Mouse (Mus musculus) ES-Bruce4 (cell line): ENCODE measurements around the gene Grhpr. TPM values are rescaled to one million over a fixed set of nuclear protein-coding genes. Genes with fewer than 3 reads are reported as not detected.
"Not testable (repeated sequence)": the region's sequence is repeated elsewhere in the genome, so short reads cannot be mapped to it uniquely, and the experiment has no call there.

ENCODE experiments used
- H3K27ac ChIP-seq: 2 replicates; pipeline ENCODE4 v1.5.1; 2012; ENCODE audit warnings: low read length, inconsistent platforms; ENCODE audit not compliant: insufficient read depth
- H3K27me3 ChIP-seq: 2 replicates; pipeline ENCODE4 v1.6.1; 2012; ENCODE audit warnings: mild to moderate bottlenecking, low read length, inconsistent platforms; ENCODE audit not compliant: control insufficient read depth, poor library complexity, insufficient read depth, severe bottlenecking
- H3K36me3 ChIP-seq: 2 replicates; pipeline ENCODE4 v1.6.1; 2012; ENCODE audit warnings: inconsistent platforms, mild to moderate bottlenecking, low read length, moderate library complexity; ENCODE audit not compliant: control insufficient read depth, poor library complexity, insufficient read depth, severe bottlenecking
- H3K4me1 ChIP-seq: one replicate; pipeline ENCODE4 v1.8.1; 2011; ENCODE audit warnings: low read length; ENCODE audit not compliant: control insufficient read depth, insufficient read depth
- H3K4me3 ChIP-seq: 2 replicates; pipeline ENCODE4 v1.5.1; 2011; ENCODE audit warnings: low read depth, mild to moderate bottlenecking, low read length
- H3K9ac ChIP-seq: 2 replicates; pipeline ENCODE4 v1.6.1; 2012; ENCODE audit warnings: low read depth, mild to moderate bottlenecking, inconsistent platforms; ENCODE audit not compliant: poor library complexity, severe bottlenecking
- H3K9me3 ChIP-seq: replicated peaks from 2 replicates; pipeline ENCODE4 v1.6.1; 2012; ENCODE audit warnings: mild to moderate bottlenecking, low read length, inconsistent platforms; ENCODE audit not compliant: control insufficient read depth, poor library complexity, insufficient read depth, severe bottlenecking
- CTCF ChIP-seq: IDR thresholded peaks from one replicate; pipeline ENCODE4 v1.8.1; 2011; ENCODE audit warnings: low read depth, low read length
- EP300 ChIP-seq: IDR thresholded peaks from 2 replicates; pipeline ENCODE4 v1.6.1; 2011; ENCODE audit warnings: low read depth, low read length; ENCODE audit not compliant: insufficient read depth
- POLR2A ChIP-seq: IDR thresholded peaks from one replicate; pipeline ENCODE4 v1.8.1; 2011; ENCODE audit warnings: low read length; ENCODE audit not compliant: insufficient read depth
- polyA plus RNA-seq: library from polyadenylated mRNA; stranded (reverse); fragments of >200 nt; gene quantifications from 2 replicates; pipeline ENCODE4 v1.2.4, GENCODE M21; 2011; ENCODE audit warnings: low read depth; ENCODE audit not compliant: missing spikeins, insufficient read depth, insufficient read length

Grhpr gene
- polyA plus RNA-seq, 1 experiment: 26.8 TPM

DNA sequence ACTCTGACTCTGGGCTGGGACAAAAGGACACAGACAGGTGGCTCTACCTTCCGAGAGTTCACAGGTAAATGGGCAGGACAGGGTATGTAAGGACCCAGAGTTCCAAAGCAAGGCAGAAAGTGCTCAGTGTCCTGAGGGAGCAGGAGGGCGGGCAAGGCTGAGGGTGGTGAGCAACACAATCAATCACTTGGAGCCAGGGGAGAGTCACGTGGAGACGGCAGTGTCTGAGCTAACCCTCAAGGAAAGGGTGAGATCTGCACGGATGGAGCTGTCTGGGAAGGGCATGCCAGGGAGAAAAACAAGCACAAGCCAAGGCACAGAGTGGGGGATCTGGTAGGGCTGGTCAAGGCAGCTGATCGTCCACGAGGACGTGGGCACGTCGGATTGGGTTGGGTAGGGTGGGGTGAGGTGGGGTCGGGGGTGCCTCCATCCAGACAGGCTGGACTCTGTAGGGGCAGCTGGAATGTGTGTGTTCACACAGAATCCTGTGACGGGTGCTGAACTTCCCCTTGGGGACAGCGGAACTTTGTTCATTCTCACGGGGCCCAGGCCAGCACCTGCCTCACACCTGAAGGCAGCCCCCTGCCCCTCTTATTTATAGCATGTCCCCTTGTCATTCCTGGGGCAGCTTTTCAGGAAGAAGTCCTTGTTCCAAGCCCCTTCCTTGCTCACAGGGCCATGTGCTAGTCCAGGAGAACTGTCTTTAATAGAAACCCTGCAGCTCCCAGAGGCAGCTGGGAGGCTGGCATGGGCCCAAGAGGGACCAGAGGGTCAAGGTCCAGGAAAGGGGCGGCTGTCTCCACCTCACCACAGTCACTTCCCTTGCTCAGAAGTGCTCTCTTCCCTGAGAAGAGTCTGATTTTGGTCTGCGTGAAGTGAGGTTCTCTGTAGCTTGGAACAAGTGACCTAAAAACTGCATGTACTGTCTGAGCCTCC is 53.8 kb downstream of the Grhpr start:
- Histone ChIP-seq H3K27ac (no peak overlapping the region), H3K9me3 (no peaks in the 10 kb centered on the region), H3K36me3 (peaks cover 8% of the 10 kb centered on the region), H3K4me3 (no peak overlapping the region), H3K4me1 (no peaks in the 10 kb centered on the region), H3K27me3 (no peaks in the 10 kb centered on the region), H3K9ac (no peak overlapping the region)
- no peak for TF ChIP-seq POLR2A

DNA sequence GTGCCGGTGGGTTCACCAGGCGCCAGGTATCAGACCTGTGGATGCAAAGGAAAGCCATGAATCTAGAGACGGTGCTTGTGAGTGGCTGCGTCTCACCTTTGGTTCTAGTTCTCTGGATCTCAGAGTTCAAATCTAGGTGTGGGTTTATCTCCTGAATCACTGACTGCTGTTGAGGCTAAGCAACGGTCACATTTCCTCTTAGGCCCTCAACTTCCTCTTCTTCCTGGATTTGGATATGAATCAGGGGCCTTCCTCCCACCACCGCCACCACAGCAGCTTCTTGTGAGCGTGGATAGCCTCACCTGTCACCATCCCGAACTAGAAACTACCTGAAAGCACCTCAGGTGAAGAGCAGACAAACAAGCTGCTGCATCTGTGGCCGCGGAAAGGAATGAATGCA is 54.9 kb downstream of the Grhpr start:
- H3K27ac ChIP-seq: no peak overlapping the region
- H3K27me3 ChIP-seq: no peaks in the 10 kb centered on the region
- no peaks in the 10 kb centered on the region for H3K4me1 ChIP-seq
- no peak for TF ChIP-seq POLR2A
- no peak for TF ChIP-seq CTCF
- no peak for TF ChIP-seq EP300
- H3K36me3 ChIP-seq: peaks cover 6% of the 10 kb centered on the region; the same call in 1 of the 2 replicates
- H3K9me3 ChIP-seq: no peaks in the 10 kb centered on the region
- H3K9ac ChIP-seq: no peak overlapping the region
- no peak overlapping the region for H3K4me3 ChIP-seq

DNA sequence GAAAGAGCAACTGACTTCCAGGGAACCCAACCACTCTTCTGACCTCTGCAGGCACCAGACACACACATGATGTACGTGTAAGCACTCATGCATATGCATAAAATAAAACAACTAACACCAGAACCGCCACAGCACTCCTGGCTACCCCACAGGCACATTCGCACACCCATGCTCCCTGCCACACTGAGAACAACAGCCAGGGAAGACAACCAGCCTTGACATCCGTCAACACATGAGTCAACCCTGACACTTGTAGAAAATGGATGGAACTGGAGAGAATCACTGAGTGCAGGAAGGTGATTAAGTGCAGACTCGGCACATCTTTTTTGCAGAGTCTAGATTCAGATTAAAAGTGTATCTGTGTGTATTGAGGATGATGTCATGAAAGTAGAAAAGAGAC is 55.4 kb downstream of the Grhpr start:
- H3K36me3 ChIP-seq: peaks cover 6% of the 10 kb centered on the region; the same call in 1 of the 2 replicates
- H3K27ac ChIP-seq: no peak overlapping the region
- no peaks in the 10 kb centered on the region for H3K27me3 ChIP-seq
- H3K4me1 ChIP-seq: no peaks in the 10 kb centered on the region
- H3K9me3 ChIP-seq: no peaks in the 10 kb centered on the region
- TF ChIP-seq CTCF (no peak), POLR2A (no peak), EP300 (no peak)
- no peak overlapping the region for H3K4me3 ChIP-seq
- no peak overlapping the region for H3K9ac ChIP-seq

DNA sequence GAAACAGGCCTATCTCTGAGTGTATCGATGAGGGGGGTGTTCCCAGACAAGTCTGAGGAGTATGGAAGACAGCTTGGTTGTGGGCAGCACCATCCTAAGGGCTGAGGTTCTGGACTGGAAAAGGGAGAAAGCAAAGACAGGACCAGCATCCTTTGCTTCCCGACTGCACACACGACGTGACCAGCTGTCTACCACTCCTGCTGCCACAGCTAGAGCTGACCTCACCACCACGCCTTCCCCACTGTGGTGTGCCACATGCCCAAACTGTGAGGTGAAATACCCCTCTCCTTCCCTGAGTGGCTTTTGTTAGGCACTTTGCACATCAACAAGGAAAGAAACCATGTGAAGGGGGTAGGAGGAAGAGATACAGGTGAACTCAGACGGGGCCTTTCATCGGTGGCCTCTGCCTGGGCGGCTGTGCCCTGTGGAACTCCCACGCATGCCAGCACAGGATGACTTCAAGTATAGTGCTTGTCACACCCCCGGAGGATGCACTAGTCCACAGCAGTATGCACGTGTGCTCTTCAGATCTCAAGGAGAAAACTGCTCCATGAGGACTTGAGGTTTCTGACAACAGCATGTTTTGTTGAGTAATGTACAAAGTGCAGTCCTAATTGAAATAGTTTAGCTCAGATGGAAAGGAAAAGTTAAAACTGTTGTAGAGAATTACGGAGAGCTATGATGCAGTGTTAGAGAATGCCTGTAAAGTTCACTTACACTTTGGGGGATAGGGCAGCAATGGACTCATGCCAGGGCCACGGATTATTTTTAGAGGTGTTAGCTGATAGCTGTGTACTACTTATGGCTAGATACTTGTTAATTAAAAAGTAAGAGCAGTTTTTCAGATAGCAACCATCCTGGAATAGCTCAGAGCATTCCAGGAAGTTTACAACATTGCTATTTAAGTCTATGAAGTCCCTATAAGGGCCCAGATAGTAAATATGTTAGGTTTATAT is 56.5 kb downstream of the Grhpr start:
- no peak overlapping the region for H3K4me3 ChIP-seq
- H3K9ac ChIP-seq: no peak overlapping the region
- no peaks in the 10 kb centered on the region for H3K27me3 ChIP-seq
- no peak for TF ChIP-seq POLR2A
- TF ChIP-seq CTCF: no peak
- no peak for TF ChIP-seq EP300
- no peaks in the 10 kb centered on the region for H3K9me3 ChIP-seq
- H3K4me1 ChIP-seq: no peaks in the 10 kb centered on the region
- H3K36me3 ChIP-seq: no peaks in the 10 kb centered on the region
- no peak overlapping the region for H3K27ac ChIP-seq

DNA sequence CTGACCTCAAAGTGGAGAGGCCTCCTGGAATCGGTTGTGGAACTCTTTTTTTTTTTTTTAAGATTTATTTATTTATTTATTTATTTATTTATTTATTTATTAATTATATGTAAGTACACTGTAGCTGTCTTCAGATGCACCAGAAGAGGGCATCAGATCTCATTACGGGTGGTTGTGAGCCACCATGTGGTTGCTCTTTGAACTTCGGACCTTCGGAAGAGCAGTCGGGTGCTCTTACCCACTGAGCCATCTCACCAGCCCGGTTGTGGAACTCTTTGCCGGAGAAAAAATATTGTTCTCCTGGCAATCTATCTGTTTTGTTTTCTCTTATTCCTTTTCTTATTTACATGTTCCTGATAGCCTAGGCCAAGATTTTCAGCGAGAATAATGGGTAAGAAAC is 57.7 kb downstream of the Grhpr start:
- H3K27ac ChIP-seq, H3K9ac ChIP-seq, H3K27me3 ChIP-seq, H3K4me1 ChIP-seq, H3K9me3 ChIP-seq, H3K36me3 ChIP-seq, H3K4me3 ChIP-seq: not testable (repeated sequence)

DNA sequence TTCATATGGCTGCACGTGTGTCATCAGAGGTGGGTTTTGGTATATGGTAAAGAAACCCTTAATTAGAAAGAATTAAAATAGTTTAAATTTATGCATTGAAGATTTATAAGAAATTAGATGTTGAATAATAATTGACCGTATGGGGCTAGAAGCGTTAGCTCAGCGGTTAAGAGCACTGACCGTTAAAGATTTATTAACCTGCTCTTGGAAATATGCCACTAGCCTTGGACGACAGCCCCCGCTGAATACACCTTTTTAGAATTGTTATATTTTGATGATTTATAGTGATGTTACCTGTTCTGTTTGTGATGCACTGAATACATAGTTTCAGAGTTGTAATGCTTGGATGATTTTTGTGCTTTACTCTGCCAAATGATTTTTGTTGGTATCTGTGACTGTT is 58.4 kb downstream of the Grhpr start:
- H3K4me3 ChIP-seq, H3K9ac ChIP-seq, H3K4me1 ChIP-seq, H3K27me3 ChIP-seq, H3K36me3 ChIP-seq, H3K9me3 ChIP-seq, H3K27ac ChIP-seq: not testable (repeated sequence)

Other genes starting within 250 kb of the Grhpr start
- 41.2 and 41.8 TPM in 2 replicates for gene Zcchc7, start 225.5 kb upstream of the Grhpr start, polyA plus RNA-seq
- 11.2 and 12.8 TPM in 2 replicates for gene Zbtb5, start 31.0 kb downstream of the Grhpr start, polyA plus RNA-seq
- gene Polr1e, start 37.2 kb downstream of the Grhpr start, polyA plus RNA-seq: 35.1 and 36.0 TPM in 2 replicates
- 2.6 and 3.9 TPM in 2 replicates for gene Fbxo10, start 103.2 kb downstream of the Grhpr start, polyA plus RNA-seq
- 112 and 114 TPM in 2 replicates for gene Tomm5, start 126.7 kb downstream of the Grhpr start, polyA plus RNA-seq
- gene Frmpd1, start 203.5 kb downstream of the Grhpr start, polyA plus RNA-seq: 3.2 and 4.5 TPM in 2 replicates